Mouse (Mus musculus) splenic B cell, adult 2 months (primary cell): ENCODE measurements around the gene 4933416C03Rik.

Experiments used
- DNase-seq: peaks from one replicate; pipeline ENCODE4 v3.0.0-alpha.2; 2011; ENCODE audit warnings: low read depth, low spot score
- H3K27me3 ChIP-seq: 2 replicates; pipeline ENCODE4 v1.6.1; 2012; ENCODE audit warnings: mild to moderate bottlenecking, low read length, moderate library complexity, mixed read lengths; ENCODE audit not compliant: control insufficient read depth, poor library complexity, insufficient read depth, severe bottlenecking
- H3K36me3 ChIP-seq: 2 replicates; pipeline ENCODE4 v1.6.1; 2012; ENCODE audit warnings: mild to moderate bottlenecking, low read length, moderate library complexity, mixed read lengths; ENCODE audit not compliant: control insufficient read depth, poor library complexity, insufficient read depth, severe bottlenecking

Gene 4933416C03Rik

GRCm38 (mm10) chr10:116115881-116116677 is 2.4 kb upstream of the 4933416C03Rik start:
- H3K36me3 ChIP-seq = no peaks in the 10 kb centered on the region
- no peak for DNase-seq
- H3K27me3 ChIP-seq = no peaks in the 10 kb centered on the region

- H3K36me3 ChIP-seq = no peaks in the 10 kb centered on the region
- 0 out of 2 replicates have a peak, but pooled peaks cover 1% of the 10 kb centered on the region for H3K27me3 ChIP-seq
- no peak for DNase-seq
Observed at GRCm38 (mm10) chr10:116112868-116113267, 849 bp downstream of the 4933416C03Rik start.

DNA sequence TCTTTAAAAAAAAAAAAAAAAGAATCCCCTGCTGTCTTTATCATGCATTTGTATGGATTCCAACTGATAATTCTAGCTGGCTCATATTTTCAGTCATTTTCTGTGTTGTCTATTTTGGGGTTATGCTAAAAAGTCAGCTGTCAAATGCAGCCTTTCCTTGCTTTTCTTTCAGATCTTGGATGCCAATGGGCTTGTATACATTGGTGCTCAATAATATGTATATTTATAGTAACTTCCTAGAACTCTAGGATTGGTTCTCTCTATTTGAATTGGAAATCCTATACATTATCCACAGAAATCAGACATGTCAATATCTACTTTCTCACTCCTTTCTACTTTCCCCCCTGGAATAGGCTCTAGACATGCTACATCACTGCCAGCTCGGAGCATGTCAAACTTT is 5.0 kb downstream of the 4933416C03Rik start:
- H3K27me3 ChIP-seq = 0 out of 2 replicates have a peak, but pooled peaks cover 1% of the 10 kb centered on the region
- no peaks in the 10 kb centered on the region for H3K36me3 ChIP-seq
- DNase-seq = no peak

DNA sequence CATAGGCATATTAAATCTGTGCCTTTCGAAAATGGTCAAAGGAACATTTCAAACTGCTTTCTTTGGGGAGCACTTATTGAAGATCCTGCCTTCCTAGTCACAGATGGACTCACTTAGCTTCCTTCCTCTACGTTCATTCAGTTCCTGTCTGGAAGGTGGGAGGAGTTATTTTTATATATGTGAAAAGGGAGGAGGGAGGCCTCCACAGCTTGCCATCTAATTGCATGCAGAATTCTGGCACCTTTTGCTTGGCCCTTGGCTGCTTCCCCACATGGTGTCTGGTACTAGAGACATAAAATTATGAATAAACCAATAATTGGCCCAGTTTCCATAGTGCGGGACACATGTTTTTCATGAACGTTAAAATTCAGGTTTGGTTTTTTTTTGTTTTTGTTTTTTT is 5.5 kb downstream of the 4933416C03Rik start:
- H3K27me3 ChIP-seq = 0 out of 2 replicates have a peak, but pooled peaks cover 1% of the 10 kb centered on the region
- no peaks in the 10 kb centered on the region for H3K36me3 ChIP-seq
- no peak for DNase-seq

DNA sequence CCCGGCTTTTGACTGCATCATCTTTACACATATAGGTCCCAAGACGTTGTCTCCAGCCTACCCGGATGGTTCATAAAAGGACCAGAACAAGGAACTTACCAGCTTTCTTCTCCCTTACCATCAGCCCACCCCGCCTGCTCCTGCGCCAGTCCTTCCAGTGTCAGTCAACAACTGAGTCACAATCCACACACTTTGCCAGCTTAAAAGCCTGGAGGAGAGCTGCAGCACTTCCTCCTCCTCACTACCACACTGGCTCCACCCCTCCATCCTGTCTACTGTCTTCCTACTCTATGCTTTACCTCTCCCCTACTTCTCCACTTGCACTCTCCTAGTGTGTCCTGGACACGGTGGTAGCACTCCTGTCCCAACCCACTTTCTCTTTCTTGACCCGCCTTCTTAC is 15.2 kb downstream of the 4933416C03Rik start:
- H3K36me3 ChIP-seq = no peaks in the 10 kb centered on the region
- no peaks in the 10 kb centered on the region for H3K27me3 ChIP-seq
- DNase-seq = no peak

GRCm38 (mm10) chr10:116096466-116096865 is 17.3 kb downstream of the 4933416C03Rik start:
- no peaks in the 10 kb centered on the region for H3K36me3 ChIP-seq
- DNase-seq = no peak
- no peaks in the 10 kb centered on the region for H3K27me3 ChIP-seq

GRCm38 (mm10) chr10:116083965-116084364 is 29.8 kb downstream of the 4933416C03Rik start:
- DNase-seq = no peak
- no peaks in the 10 kb centered on the region for H3K36me3 ChIP-seq

DNA sequence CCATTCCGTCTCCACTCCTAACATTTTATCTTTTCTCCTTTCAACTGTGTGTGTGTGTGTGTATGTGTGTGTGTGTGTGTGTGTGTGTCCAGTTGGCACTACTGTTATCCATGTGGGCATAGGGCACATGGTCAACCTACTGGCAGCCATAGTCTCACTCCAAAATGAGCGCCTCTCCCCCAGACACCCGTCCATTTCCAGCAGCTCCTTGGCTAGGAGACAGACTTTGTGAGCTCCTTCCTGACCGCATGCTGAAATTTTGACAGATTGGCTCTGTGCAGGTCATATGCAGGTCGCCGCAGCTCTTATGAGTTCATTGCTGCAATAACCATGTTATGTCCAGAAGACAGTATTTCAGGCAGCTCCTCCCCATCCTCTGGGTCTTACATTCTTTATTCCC is 32.9 kb downstream of the 4933416C03Rik start:
- no peak for DNase-seq
- Histone ChIP-seq H3K36me3 (no peaks in the 10 kb centered on the region), H3K27me3 (no peaks in the 10 kb centered on the region)

More at GRCm38 (mm10) chr10:116083965-116084364, 29.8 kb downstream of the 4933416C03Rik start:
- no peaks in the 10 kb centered on the region for H3K27me3 ChIP-seq

- no peaks in the 10 kb centered on the region for H3K36me3 ChIP-seq
- no peak for DNase-seq
- no peaks in the 10 kb centered on the region for H3K27me3 ChIP-seq
Observed at GRCm38 (mm10) chr10:116079396-116079795, 34.3 kb downstream of the 4933416C03Rik start.

GRCm38 (mm10) chr10:116078636-116079035 is 35.1 kb downstream of the 4933416C03Rik start:
- Histone ChIP-seq H3K27me3 (no peaks in the 10 kb centered on the region), H3K36me3 (no peaks in the 10 kb centered on the region)
- no peak for DNase-seq

- H3K27me3 ChIP-seq = no peaks in the 10 kb centered on the region
- no peaks in the 10 kb centered on the region for H3K36me3 ChIP-seq
- no peak for DNase-seq
Observed at GRCm38 (mm10) chr10:116075954-116076353, 37.8 kb downstream of the 4933416C03Rik start.
